Mouse (Mus musculus): Measurements from ENCODE around the gene F2. TPM values are rescaled to one million over a fixed set of nuclear protein-coding genes. Genes with fewer than 3 reads are reported as not detected.

Gene F2
- total RNA-seq, 4 experiments from 2014 or later, result 0.16 to 0.25 TPM; not detected in 2

Other genes starting within 250 kb of the F2 start
- gene 1110051M20Rik, start 191.7 kb downstream of the F2 start, total RNA-seq (2022), result 10 to 100 TPM in 3 of 4 experiments, 1 to 10 TPM in 1; 9.1 to 14.9 (median 13.8) TPM
- gene Lrp4, start 178.9 kb downstream of the F2 start, total RNA-seq (2022), result 10 to 100 TPM in 3 of 4 experiments, 1 to 10 TPM in 1; 8.9 to 13.3 (median 11.3) TPM
- gene Ckap5, start 109.7 kb downstream of the F2 start, total RNA-seq (2022), result 10 to 100 TPM; 44.4 to 51.3 (median 46.8) TPM
- gene Zfp408, start 13.4 kb upstream of the F2 start, total RNA-seq (2022), result 1 to 10 TPM; 2.6 to 4.1 (median 2.9) TPM
- gene Arhgap1, start 13.4 kb upstream of the F2 start, total RNA-seq (2022), result 10 to 100 TPM; 20.6 to 24.6 (median 22.2) TPM
- gene Atg13, start 74.2 kb upstream of the F2 start, total RNA-seq (2022), result 10 to 100 TPM; 50.7 to 59.6 (median 55.4) TPM
- gene Harbi1, start 74.4 kb upstream of the F2 start, total RNA-seq (2022), result 1 to 10 TPM; 5.8 to 8.5 (median 6.5) TPM
- gene Ambra1, start 93.7 kb upstream of the F2 start, total RNA-seq (2022), result 10 to 100 TPM; 16.2 to 18.1 (median 16.6) TPM